Mouse (Mus musculus) cerebellum, adult 18-20 months (tissue): Measurements from ENCODE around the gene Tas2r135.
A peak's percentile ranks its signal among the peaks of the same experiment; 100 is the strongest.

Source experiments
- DNase-seq, 2 experiments: peaks; one replicate each; pipeline ENCODE4 v3.0.0; 2021

The Tas2r135 gene

GRCm38 (mm10) chr6:42374701-42375100 lies 30.5 kb upstream of the Tas2r135 start:
- no peak for DNase-seq

GRCm38 (mm10) chr6:42375131-42375530 lies 30.1 kb upstream of the Tas2r135 start:
- DNase-seq = no peak

GRCm38 (mm10) chr6:42376016-42376415 lies 29.2 kb upstream of the Tas2r135 start:
- DNase-seq = no peak

GRCm38 (mm10) chr6:42376504-42377019 lies 28.7 kb upstream of the Tas2r135 start:
- DNase-seq = no peak

- no peak for DNase-seq
These were observed 28.0 kb upstream of the Tas2r135 start for GRCm38 (mm10) chr6:42377280-42377679.

GRCm38 (mm10) chr6:42379551-42379950 lies 25.7 kb upstream of the Tas2r135 start:
- no peak for DNase-seq

- peak; percentile 60 to 70 for DNase-seq
These were observed 24.7 kb upstream of the Tas2r135 start for GRCm38 (mm10) chr6:42380416-42381144.

GRCm38 (mm10) chr6:42381221-42381620 lies 24.0 kb upstream of the Tas2r135 start:
- DNase-seq = no peak

GRCm38 (mm10) chr6:42381916-42382381 lies 23.3 kb upstream of the Tas2r135 start:
- no peak for DNase-seq

- no peak for DNase-seq
These were observed 21.9 kb upstream of the Tas2r135 start for GRCm38 (mm10) chr6:42383360-42383759.

GRCm38 (mm10) chr6:42385635-42386034 lies 19.6 kb upstream of the Tas2r135 start:
- no peak for DNase-seq

- no peak for DNase-seq
These were observed 13.4 kb upstream of the Tas2r135 start for GRCm38 (mm10) chr6:42391796-42392330.

- peak; percentile 38 to 42 for DNase-seq
These were observed 9.0 kb upstream of the Tas2r135 start for GRCm38 (mm10) chr6:42395960-42396809.

- no peak for DNase-seq
These were observed 8.1 kb upstream of the Tas2r135 start for GRCm38 (mm10) chr6:42397041-42397657.

- DNase-seq = no peak
These were observed 6.9 kb upstream of the Tas2r135 start for GRCm38 (mm10) chr6:42398285-42398684.

GRCm38 (mm10) chr6:42398998-42399397 lies 6.2 kb upstream of the Tas2r135 start:
- no peak for DNase-seq

- DNase-seq = no peak
These were observed 5.3 kb upstream of the Tas2r135 start, which contains the start of gene Tas2r143 for GRCm38 (mm10) chr6:42399938-42400337. TSS of gene Tas2r143 (plus strand) at chr6:42400238.

- no peak for DNase-seq
These were observed 14.2 kb downstream of the Tas2r135 start for GRCm38 (mm10) chr6:42419443-42419842.

- no peak for DNase-seq
These were observed 16.2 kb downstream of the Tas2r135 start for GRCm38 (mm10) chr6:42421439-42421838.

- DNase-seq = no peak
These were observed 19.2 kb downstream of the Tas2r135 start for GRCm38 (mm10) chr6:42424472-42424871.

- no peak for DNase-seq
These were observed 21.1 kb downstream of the Tas2r135 start for GRCm38 (mm10) chr6:42426337-42426736.

- DNase-seq = no peak
These were observed 28.3 kb downstream of the Tas2r135 start for GRCm38 (mm10) chr6:42433554-42433953.

GRCm38 (mm10) chr6:42434446-42434845 lies 29.2 kb downstream of the Tas2r135 start, which contains the start of gene Tas2r126:
TSS of gene Tas2r126 (plus strand) at chr6:42434535.
- DNase-seq = no peak
